Mouse (Mus musculus) embryo, embryonic 11.5 days (tissue): ENCODE data around the gene Ctxn1.
"Not testable (repeated sequence)": the region's sequence is repeated elsewhere in the genome, so short reads cannot be mapped to it uniquely, and the experiment has no call there.

Experiments
- DNase-seq: peaks from one replicate; pipeline ENCODE4 v3.0.0-alpha.2; 2012; ENCODE audit warnings: low read depth, low spot score

Gene Ctxn1

GRCm38 (mm10) chr8:4259125-4259804, at the start of gene Ctxn1:
Ctxn1 (minus strand) TSS chr8:4259274.
- peak; percentile 90 for DNase-seq

GRCm38 (mm10) chr8:4305838-4306237, 46.8 kb upstream of the Ctxn1 start:
- no peak for DNase-seq

GRCm38 (mm10) chr8:4304124-4304547, 45.1 kb upstream of the Ctxn1 start:
- no peak for DNase-seq

GRCm38 (mm10) chr8:4297822-4298221, 38.7 kb upstream of the Ctxn1 start:
- DNase-seq: no peak

DNA sequence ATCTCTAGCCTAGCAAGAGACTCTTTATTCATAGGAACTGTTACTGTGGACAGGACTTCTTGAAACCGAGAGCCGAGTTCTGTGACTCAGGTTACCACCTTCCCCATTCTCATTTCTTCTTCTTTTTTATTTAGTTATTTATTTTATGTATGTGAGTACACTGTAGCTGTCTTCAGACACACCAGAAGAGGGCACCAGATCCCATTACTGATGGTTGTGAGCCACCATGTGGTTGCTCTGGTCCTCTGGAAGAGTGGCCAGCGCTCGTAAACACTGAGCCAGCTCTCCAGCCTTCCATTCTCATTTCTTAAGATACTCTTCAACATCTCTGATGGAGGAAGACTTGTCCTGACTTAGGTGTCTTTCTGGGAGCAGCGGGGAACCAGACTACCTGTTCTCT, 33.7 kb upstream of the Ctxn1 start:
- DNase-seq: no peak

DNA sequence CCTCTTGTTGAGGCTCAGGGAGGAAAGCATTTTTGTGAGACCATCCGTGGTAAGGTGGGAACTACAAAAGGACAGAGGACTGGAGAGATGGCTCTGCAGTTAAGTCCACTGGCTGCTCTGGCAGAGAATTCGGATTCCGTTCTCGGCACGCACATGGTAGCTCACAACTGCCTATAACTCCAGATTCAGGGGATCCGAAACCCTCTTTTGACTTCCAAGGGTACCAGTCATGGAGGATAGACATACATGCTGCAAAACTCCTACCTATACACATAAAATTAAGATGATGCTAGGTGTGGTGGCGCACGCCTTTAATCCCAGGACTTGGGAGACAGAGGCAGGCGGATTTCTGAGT, 17.0 kb upstream of the Ctxn1 start:
- no peak for DNase-seq

DNA sequence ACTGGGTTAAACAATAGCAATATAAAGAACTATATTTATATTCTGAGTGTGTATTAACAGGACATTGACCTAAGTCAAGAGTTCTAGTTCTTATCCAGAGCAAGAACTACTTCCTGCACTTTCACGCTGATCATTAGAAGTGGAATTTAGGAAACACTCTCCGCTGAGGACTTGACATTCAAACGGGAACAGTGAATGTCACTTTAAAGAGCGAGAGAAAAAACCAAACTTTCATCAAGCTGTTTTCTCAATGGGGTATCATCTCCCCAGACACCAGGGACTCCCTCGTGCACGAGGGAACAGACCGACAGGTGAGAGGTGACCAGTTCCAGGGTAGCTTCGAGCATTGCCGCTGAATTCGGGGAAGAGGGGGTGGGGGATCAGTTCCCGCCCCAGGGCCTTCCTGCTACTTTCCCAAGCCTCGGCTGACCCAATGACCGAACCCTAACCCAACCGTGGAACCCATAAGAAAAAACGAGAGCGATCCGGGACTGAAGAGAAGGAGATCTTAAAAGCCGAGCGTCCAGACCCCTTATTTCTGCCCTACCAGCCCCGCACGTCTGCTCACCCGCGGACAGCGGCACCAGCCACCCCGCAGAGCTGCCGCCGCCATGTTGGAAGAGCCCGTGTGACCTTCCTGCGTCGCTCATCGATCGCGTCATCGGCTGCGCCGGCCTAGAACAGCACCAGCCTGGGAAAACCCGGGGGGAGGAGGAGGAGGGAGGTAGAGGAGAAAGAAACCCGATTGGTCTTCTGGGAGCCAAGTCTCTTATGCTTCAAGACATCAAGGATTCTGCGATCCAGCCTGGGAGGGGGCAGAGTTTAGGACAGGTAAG, 16.4 kb upstream of the Ctxn1 start, which contains the start of gene Timm44:
Timm44 (minus strand) TSS at position 639 of the 836 bp plus-strand sequence.
- DNase-seq: peak; percentile 97

DNA sequence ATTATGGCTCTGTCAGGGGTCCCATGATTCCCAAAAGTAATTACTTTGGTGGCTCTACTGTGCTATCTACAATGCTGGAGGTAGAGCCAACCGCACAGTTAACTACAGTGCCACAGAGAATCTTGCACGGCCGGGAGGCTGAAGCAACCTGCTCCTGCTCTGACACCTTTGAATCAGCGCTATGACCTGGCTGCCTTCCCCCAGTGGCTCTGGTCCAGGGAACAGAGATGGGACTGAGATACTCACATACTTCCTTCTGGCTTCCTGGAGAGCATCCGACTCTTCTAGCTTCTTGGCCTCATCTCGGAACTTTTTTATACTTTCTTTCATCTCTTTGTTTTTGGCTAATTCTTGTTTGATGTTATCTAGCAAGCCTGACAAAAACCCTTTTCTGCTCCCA, 10.5 kb upstream of the Ctxn1 start:
- no peak for DNase-seq

DNA sequence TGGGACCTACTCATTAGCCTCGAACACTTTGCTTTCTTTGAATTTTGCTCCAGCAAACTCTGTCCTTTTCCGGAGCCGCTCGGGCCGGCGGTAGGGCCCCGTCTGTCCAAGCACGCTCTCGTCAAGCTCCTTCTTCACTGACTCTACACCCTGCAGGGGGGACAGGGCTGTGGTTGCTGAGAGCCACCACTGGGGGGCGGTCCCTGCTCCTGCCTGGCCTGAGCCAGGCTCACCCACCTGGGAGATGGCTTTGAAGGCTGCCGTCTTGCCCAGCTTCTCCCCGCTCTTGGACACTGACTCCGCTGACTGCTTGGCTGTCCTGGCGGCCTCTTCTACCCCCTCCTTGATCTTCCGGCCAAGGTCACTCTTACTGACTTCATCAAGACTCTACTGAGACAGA, 8.6 kb upstream of the Ctxn1 start:
- no peak for DNase-seq

GRCm38 (mm10) chr8:4265160-4265914, 6.3 kb upstream of the Ctxn1 start:
- no peak for DNase-seq

DNA sequence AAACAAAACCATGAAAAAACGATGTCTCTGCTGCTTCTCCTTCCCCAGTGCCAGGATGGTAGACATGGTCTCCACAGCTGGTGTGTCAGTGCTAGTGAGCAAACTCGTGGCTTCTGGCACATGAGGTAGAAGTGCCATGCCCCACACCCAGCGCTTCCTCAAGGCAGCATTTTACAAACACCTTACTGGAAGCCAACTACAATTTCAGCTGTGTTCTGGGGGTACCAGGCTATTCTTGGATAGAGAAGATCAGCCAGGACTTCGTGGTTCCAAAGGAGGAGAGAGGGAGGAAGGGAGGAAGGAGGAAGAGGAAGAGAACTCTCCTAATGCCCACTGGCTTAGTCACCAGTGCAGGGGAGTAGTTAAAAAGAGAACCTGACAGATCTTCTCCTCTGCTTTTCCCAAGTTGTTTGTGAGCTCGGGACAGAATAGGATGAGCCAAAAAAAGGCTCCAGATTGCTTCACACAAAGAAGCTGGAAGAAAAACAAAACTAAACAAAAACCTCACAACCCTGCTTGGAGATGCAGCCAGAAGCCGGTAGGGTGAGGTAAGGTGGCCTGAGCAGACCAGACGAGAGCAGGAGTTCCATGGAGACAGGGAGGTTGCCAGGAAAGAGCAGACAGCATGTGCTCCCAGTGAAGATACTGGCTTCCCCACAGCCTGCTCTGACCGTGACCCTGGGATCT, 4.2 kb upstream of the Ctxn1 start:
- DNase-seq: no peak

DNA sequence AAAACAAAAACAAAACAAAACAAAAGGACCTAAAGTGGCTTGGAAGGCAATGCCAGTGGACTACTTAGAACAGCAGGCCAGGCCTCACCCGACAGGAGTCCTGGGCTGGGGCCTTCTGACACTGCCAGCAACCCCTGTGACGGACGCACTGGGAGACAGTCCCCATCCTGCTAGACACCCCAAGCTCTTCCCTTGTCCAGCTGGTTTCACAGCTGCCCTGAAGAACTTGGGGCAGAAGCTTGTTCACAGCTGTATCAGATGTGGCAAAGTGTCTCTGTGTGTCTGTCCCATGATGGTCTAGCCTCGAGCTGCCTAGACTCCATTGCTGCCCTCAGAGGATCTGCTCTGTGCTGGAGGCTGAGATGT, 714 bp upstream of the Ctxn1 start:
- no peak for DNase-seq

DNA sequence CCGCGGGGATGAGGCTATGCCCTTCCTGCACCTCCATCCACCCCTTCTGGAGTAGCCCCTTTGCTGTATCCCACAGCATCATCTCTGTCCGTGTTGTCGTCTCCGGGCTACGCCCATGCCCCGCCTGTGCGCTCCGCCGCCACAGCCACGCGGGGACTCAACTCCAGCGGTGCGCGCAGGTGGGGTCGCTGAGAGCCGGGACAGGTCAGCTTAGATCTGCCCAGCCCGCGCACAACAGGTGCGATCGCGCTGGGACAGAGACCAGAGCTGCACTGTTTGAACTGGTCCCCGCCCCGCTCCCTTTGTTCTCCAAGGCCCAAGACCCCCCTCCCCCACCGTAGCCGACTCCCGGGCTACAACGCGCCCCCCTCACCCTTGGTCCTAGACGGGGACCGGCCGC, 396 bp downstream of the Ctxn1 start:
- peak; percentile 67 for DNase-seq

DNA sequence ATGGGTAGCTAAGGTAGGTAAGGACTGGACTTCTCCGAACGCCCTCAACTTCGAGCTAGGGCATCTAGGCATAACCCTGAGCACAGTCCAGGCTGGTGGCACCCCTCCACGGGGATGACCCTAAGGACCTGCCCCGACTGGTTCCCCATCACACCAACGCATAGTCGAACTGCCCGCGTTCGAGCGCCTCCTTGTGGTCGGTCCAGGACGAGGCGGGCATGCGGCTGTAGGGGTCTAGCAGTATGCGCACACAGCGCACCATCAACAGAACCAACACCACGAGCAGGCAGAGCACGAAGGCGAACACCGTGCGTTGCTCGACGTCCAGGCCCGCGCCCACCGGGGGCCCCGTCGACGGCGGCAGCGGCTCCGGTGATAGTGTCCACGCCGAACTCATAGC, 841 bp downstream of the Ctxn1 start:
- DNase-seq: peak; percentile 69

- DNase-seq: no peak
These were observed 1.7 kb downstream of the Ctxn1 start for GRCm38 (mm10) chr8:4257350-4257749.

DNA sequence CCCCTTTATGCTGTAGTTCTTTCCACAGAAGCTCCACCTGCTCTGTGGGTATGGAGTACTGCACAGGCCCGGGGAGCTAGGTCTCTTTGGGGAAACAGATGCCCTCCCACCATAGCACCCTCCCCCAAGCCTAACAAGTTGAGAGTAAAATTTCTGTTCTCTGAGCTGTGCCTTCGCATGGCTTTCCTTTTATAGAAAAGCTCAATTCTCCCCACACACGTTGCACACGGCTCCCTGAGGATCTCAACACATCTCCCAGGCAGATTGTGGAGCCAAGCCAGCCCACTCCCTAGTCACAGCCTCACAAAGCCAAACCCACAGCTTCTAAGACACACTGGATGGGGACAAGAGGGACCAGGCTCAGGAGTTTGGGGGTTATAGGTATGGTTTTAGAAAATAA, 2.2 kb downstream of the Ctxn1 start:
- no peak for DNase-seq

DNA sequence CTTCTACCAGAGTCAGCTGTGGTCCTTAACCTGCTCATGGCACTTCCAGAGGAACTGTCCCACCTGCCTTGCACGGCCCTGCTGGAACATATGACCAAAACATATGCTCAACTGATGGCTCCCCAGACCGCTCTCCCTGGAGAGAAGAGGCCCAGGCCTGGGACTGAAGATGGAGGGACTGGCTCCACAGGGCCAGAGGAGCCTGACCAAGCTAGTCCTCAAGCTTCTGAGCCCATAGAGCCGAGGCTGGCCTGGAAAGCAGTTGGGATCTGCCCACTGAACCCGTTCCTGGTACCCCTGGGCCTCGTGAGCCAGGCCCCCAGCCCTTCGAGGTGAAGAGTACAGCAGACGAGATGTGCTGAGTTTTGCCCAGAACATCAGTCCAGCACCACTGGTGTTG, 3.6 kb downstream of the Ctxn1 start:
- DNase-seq: not testable (repeated sequence)

DNA sequence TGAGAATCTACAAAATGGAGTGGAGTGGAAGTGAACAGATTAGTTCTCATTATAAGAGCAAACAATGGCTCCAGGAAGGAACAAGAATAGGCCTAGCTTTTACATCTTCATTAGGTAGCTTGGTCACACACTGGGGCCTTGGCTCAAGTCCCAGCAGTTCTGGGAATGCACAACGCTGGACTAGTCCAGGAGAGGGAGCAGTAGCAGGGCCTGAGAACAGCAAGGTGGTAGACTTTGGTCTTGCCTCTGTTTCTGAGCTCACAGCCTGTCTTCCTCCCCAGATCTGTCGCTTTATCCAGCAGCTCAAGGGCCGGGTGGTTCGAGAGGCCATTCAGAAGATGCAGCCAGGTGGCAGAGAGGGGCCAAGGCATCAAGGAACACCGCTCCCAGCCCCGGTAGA, 5.1 kb downstream of the Ctxn1 start:
- no peak for DNase-seq

DNA sequence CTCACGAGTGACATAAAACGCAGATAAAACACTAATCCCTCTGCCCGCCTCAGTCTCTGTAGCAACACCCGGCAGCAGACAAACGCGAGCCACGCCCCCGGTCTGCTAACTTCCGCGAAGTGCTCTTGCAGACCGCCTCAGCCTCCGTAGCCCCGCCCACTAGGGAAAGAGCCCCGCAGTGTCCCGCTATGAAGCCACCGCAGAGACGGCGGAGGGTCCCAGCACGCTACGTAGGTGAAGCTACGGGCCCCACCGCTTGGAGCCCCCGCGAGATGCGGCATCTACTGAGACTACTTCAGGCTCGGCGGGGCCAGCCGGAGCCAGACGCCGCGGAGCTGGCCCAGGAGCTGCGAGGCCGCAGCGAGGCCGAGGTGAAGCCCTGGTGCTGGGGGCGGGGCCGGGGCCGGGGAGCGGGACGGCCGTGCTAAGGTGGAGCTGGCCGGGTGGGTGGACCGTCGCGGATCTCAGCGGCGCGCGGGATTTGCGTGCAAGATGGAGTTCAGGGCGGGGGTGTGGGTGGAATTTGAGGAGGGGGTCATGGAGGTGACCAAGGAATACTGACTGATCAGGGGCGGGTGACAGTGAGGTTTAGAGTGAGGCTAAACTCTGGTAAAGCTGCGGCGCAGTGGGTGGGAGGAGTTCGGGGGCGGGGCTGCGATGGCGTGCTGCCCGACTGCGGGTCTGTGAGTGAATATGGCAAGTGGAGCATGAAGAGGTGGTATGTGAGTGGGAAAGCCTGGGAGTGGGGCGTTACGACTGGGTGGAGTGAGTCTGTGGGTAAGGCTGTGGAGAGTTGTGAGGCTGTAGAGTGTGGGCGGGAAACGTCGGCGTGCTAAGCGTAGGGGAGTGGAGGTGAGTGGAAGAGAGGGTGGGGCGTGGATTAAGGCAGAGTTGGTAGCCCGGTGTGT, 5.9 kb downstream of the Ctxn1 start, which contains the start of gene Snapc2:
Snapc2 (plus strand) TSS at position 147 of the 908 bp plus-strand sequence.
- peak; percentile 92 for DNase-seq

DNA sequence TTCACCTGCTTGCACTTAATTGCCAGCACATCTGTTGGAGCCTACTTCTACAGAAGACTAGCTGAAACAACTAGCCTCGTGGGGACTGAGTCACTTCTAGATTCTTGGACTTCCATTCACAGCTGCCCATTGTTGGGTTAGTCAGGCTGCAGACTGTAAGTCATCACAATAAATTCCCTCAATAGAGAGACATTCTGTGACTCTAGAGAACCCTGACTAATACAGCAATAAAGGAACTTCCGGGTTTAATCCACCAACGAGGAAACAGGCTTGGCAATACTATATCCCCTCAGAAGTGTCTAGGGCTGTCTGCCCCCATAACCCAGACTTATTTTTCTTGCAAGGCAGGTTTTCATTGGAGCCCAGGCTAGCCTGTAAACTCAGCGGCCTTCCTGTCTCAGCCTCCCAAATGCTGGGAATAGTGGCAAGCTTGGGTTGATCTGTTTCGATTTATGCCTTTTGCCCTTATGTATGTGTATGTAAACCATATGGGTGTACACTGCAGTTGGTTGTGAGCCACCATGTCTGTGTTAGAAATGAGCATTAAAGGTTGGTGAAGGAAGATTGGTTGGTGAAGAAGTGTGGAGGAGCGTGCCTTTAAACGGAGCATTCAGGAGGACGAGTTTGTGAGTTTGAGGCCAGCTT, 6.8 kb downstream of the Ctxn1 start:
- DNase-seq: no peak
